Mouse (Mus musculus): ENCODE measurements around the gene Alox8. TPM values are rescaled to one million over a fixed set of nuclear protein-coding genes. Genes with fewer than 3 reads are reported as not detected.
A peak's percentile ranks its signal among the peaks of the same experiment; 100 is the strongest.

Alox8 gene
- 1.3 and 1.5 TPM in 2 replicates for total RNA-seq (2015)
- 1.8 and 2.0 TPM in 2 replicates for total RNA-seq (2017)

DNA sequence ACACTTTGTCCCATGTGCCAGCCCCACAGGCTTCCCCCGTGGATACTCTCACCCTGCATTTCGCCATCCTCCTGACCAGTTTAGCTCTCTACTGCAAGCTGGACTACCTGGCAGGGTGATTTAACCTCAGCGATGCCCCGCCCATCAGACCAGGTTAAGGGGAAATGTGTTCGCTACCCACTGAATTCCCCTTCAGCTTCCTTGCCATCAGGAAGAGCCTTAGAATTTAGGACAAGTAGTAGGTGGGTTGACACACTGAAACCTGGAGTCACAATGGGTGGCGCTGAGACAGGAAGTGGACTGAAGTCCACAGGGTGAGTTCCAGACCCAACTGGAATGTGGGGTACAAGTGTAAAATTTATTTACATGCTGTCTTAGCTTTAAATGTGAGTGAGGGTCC is at the start of gene Alox8:
Gene Alox8, minus strand, starts transcription at position 101 of the 400 bp plus-strand sequence.
- no peak for ATAC-seq (ENCODE audit: poor library complexity, severe bottlenecking)

DNA sequence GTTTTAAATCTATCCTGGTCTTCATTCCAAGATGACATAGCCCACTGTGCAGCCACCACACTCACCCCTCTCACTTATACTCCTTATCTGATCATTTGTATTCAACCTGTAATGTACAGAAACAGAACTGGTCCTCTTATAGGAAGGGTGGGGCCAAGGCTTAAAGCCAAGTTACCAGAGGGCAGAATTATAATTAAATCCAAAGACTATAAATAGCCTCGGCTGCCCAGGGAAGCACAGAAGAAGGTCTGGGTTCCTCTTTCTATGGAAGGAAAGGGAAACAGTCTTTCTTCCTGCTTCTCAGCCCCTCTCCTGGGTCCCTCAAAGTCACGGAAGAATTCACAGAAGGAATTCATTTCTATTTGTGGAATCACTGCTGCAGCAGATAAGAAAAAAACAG is 48.0 kb upstream of the Alox8 start:
- peak; percentile 45; the same call in 1 of the 2 replicates for ATAC-seq (ENCODE audit: poor library complexity, severe bottlenecking)

GRCm38 (mm10) chr11:69244911-69245310 is 47.3 kb upstream of the Alox8 start:
- ATAC-seq (ENCODE audit: poor library complexity, severe bottlenecking), result no peak

DNA sequence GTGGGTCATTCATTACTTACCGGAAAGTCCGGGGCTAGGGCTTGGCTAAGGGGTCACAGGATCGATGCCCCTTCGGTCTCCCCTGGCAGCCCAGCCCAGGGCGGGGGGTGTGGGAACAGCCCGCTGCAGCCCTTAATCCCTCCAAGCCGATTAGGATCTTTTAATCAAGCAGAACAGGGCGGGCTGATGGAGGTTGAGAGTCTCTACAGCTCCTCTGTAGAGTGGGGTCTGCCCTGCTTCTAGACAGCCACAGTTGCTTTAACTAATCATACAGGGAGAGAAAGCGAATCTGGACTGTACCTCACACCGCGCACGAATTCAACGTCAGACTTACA is 39.2 kb upstream of the Alox8 start, which contains the start of gene Gucy2e:
Gene Gucy2e, minus strand, starts transcription at position 111 of the 335 bp plus-strand sequence.
- ATAC-seq (ENCODE audit: poor library complexity, severe bottlenecking), result no peak

GRCm38 (mm10) chr11:69236061-69236925 is 38.6 kb upstream of the Alox8 start:
- no peak for ATAC-seq (ENCODE audit: poor library complexity, severe bottlenecking)

- peak; percentile 96 for ATAC-seq (ENCODE audit: poor library complexity, severe bottlenecking)
These were observed 37.8 kb upstream of the Alox8 start for GRCm38 (mm10) chr11:69235285-69236060.

GRCm38 (mm10) chr11:69233141-69233540 is 35.5 kb upstream of the Alox8 start:
- no peak for ATAC-seq (ENCODE audit: poor library complexity, severe bottlenecking)

DNA sequence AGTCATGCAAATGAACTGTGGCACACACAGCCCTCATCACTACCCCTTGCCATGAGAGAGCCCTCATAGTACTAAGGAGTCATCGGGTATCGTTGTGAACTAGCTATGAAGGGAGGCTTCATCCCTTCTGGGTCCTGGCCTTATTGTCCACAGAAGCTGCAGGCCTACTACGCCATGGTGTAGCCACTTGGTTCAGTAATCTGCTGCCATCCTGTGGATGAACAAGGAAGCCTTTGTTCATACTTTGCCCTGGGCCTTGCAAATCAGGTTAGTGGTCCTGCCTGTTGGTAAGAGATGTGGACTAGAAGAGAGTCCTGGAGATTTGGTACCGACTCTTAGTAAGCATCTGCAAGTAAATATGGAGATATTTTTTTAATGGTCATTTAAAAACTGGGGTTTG is 32.8 kb upstream of the Alox8 start:
- ATAC-seq (ENCODE audit: poor library complexity, severe bottlenecking), result no peak

DNA sequence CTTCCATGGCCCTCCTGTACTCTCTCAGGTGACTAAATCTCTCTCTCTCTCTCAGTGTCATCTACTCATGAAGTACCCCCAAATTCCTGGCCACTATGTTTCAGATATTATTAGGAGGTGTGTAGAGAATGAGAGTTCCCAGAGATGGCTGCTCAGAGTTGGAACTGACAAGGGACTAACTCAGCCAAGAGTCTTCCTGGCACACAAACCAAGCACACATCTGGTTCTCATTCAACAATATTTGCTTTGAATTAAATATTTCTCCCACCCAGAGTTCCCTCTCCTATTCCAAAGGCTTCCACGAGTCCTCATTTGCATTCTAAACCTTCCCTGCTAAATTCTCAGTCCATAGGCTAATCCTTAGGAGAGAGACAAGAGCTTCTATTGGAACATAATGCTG is 28.1 kb upstream of the Alox8 start:
- ATAC-seq (ENCODE audit: poor library complexity, severe bottlenecking), result no peak

- ATAC-seq (ENCODE audit: poor library complexity, severe bottlenecking), result no peak
These were observed 25.5 kb upstream of the Alox8 start for GRCm38 (mm10) chr11:69223101-69223500.

DNA sequence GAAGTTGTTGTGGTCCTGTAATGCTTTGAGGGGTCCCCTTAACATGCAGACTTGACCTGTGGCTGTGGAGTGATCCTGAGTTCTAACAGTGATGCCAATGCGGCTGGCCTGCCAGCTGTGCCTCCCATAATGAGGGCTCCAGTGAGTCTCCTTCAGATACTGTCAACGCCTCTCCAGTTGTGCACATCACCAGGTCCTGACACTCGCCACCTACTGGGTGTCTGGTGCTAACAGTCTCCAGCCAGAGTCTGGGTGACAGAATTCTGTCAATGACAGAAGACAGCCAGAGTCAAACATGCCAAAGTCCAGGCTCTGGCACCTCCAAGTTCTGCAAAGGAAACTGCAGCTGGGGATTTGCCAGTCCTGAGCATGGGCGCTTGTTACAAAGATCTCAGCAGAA is 23.4 kb upstream of the Alox8 start:
- no peak for ATAC-seq (ENCODE audit: poor library complexity, severe bottlenecking)

DNA sequence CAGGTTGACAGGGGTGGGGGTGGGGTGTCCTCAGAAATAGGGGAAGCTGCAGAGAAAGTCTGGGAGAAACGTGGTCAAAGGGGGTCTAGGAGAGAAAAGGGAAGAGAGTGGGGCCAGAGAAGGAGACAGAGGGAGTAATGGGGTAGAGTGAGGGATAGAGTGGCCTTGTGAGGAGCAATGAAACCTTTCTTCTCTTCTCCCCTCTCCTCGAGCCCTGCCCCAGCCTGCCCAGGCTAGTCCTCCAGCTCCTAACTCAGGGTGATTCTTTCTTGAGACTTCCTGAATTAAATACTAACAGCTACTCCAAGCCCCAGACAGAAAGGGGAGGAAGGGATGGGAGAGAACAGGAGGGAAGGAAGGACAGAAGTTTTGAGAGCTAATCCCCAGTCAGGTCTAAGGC is 21.0 kb upstream of the Alox8 start:
- ATAC-seq (ENCODE audit: poor library complexity, severe bottlenecking), result no peak

DNA sequence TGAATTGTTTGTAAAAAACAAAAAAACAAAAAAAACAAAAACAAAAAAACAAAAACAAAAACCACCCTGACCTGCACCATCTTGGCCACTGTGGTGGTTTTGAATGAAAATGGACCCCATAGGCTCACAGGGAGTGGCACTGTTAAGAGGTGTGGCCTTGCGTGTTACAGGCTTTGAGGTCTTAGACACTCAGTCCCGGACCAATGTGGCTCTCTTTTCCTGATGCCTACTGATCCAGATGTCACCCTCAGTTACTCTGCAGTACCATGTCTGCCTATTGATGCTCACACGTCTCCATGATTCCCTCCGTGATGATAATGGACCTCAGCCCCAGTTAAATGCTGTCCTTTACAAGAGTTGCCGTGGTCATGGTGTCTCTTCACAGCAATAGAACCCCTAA is 19.8 kb upstream of the Alox8 start:
- ATAC-seq (ENCODE audit: poor library complexity, severe bottlenecking), result no peak

GRCm38 (mm10) chr11:69211431-69211830 is 13.8 kb upstream of the Alox8 start:
- ATAC-seq (ENCODE audit: poor library complexity, severe bottlenecking), result no peak

DNA sequence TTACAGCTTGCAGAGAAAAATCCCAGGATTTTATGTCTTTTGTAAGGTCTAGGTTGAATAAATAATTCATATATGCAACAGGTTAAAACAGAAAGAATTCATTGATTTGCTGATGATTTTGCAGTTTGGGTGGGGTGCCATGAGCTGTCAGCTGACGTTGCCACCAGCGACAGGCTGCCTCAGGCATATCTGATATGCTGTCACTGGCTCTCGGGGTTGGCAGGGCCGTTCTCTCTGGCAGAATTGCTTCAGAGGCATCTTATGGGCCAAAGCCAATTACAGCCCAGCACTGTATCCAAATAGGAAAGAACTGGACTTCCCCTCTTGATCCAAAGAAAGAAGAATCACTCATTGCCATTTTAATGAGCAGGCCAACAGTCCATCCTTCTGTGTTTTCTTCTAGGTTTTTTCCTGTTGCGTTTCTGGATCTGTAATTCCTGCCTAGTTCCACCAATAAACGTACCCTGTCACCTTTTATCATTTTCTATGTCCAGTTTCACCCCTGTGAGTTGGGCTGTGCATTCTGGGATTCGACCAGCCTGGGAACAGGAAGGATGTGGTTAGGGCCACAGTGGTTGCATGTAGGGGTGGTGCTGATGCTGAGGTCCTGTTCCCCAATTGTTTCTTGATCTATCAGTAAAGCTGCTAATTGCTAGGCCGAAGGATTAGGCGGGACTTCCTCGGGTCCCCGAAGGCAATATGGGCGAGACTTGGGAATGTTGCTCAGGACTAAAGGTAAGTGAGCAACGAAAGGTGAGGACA is 5.0 kb upstream of the Alox8 start:
- peak; percentile 77 for ATAC-seq (ENCODE audit: poor library complexity, severe bottlenecking)

DNA sequence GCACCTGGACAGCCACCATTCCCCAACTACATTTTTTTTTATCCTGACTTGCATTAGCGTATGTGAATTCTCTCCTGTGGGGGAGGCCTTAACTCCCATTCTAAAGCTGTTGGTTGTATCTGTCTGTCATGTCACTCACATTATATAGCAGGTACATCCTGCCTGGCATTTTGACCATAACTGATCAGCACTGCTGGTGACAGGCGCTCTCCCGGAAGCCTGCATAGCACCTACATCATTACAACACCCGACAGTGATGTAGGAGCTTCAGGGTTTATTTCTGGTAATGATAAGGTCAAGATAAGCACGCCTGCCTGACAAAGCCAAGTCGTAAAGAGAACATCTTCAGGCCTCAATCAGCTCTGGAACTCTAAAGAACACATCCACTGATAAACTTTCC is 2.6 kb upstream of the Alox8 start:
- no peak for ATAC-seq (ENCODE audit: poor library complexity, severe bottlenecking)

DNA sequence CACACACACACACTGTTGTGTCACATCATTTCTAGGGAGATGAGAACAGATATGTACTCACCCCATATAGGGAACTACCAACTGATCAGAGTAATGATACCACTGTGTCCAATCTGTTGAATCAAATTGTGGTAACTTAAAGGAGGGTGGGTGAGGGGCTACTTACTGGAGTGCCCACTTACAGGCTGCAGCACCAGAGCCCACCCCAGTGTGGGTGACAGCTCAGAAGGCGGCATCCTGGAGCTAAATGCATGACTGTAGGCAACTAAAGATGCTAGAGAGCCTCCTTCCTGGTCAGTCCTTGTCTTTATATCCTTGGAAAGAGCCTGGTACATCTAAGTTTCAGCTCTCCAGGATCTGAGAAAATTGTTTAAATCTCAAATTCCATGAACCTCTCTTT is 1.6 kb upstream of the Alox8 start:
- ATAC-seq (ENCODE audit: poor library complexity, severe bottlenecking), result no peak

- ATAC-seq (ENCODE audit: poor library complexity, severe bottlenecking), result 0 out of 2 replicates have a peak, but pooled peaks have one; percentile 27
These were observed 449 bp downstream of the Alox8 start for GRCm38 (mm10) chr11:69197194-69197593.

GRCm38 (mm10) chr11:69196766-69197165 is 877 bp downstream of the Alox8 start:
- ATAC-seq (ENCODE audit: poor library complexity, severe bottlenecking), result no peak

DNA sequence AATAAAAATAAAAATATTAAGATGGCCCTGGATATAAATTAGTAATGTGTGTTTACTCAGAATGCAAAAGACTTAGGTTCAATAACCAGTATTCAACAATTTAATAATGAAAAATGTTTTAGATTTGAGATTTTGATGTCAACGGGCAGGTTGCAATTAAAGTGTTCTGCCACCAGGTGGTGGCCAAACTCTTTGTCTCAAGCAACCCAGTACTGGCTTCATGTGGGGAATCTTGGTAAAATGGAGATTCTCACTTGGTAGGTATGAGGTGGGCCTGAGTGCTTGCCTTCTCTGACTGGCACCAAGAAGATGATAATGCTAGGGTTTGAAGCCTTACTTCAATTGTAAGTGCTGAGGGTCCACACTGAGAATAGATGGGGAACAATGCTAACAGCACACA is 4.8 kb downstream of the Alox8 start:
- no peak for ATAC-seq (ENCODE audit: poor library complexity, severe bottlenecking)

- ATAC-seq (ENCODE audit: poor library complexity, severe bottlenecking), result no peak
These were observed 11.7 kb downstream of the Alox8 start for GRCm38 (mm10) chr11:69185936-69186335.

All from megakaryocyte, adult 5-6 weeks (primary cell).